Mouse (Mus musculus): Measurements from ENCODE around the gene Cc2d1b. TPM values are rescaled to one million over a fixed set of nuclear protein-coding genes. Genes with fewer than 3 reads are reported as not detected.

Gene Cc2d1b
- polyA plus RNA-seq, 1 experiment from 2014 or later = 19.3 TPM

DNA sequence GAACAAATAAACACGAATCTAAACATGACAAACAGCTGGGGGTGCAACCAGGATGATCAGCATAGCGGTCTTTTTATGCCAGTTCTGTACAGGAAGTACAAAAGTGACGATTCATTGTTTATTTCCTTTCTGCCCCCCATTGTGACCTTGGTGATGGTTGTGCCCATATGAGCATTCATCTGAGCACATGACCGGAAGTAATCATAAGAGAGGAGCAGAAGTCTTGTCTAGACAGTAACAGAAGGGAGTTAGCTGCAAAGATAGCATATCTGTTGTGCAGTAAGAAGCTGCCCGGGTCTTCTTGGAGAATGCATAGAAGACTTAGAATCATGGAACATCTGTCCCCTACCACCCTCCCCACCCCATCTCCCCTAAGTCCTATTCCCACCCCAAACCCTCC, 19.0 kb downstream of the Cc2d1b start:
- no peak overlapping the region for H3K4me2 ChIP-seq
- WGBS = 65% methylated on average over 5 of the region's 5 CpGs
- peaks cover 62% of the 10 kb centered on the region for H3K36me3 ChIP-seq
- no peak overlapping the region for H3K4me3 ChIP-seq
- H3K4me1 ChIP-seq (replicated peaks) = no peaks in the 10 kb centered on the region
- no peaks in the 10 kb centered on the region for H3K27me3 ChIP-seq (replicated peaks)
- no peak overlapping the region for H3K27ac ChIP-seq (ENCODE audit: poor library complexity, severe bottlenecking)
- no peak for ATAC-seq (ENCODE audit: insufficient number of reproducible peaks, low FRiP score)
- no peaks in the 10 kb centered on the region for H3K9me3 ChIP-seq (replicated peaks)
- H3K9ac ChIP-seq = no peak overlapping the region

DNA sequence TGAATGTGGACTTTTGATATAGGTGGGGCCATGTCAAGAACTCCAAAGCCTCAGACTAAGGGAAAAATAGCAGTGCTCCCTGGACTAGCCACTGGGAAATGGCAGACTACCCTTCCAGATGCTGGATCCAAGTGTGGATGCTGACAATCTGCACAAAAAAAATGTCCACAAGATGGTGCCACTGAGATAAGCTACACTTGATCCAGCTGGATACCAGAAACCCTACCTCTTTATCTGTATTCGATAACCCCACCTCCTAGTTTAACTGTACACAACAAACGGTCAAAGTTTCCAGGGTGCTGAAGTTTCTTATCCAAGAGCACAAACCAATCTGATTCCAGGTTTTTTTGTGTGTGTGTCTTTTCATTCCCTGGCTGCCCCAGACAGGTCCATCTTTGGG, 44.7 kb downstream of the Cc2d1b start:
- H3K27ac ChIP-seq (ENCODE audit: poor library complexity, severe bottlenecking) = no peak overlapping the region
- no peak overlapping the region for H3K9ac ChIP-seq
- no peaks in the 10 kb centered on the region for H3K27me3 ChIP-seq (replicated peaks)
- 60% methylated on average over 2 of the region's 2 CpGs for WGBS
- H3K4me3 ChIP-seq = no peak overlapping the region
- ATAC-seq (ENCODE audit: insufficient number of reproducible peaks, low FRiP score) = no peak
- H3K9me3 ChIP-seq (replicated peaks) = no peaks in the 10 kb centered on the region
- H3K4me1 ChIP-seq (replicated peaks) = no peaks in the 10 kb centered on the region
- H3K4me2 ChIP-seq = no peak overlapping the region
- H3K36me3 ChIP-seq = peaks cover 8% of the 10 kb centered on the region

Other genes starting within 250 kb of the Cc2d1b start
- gene Shisal2a, start 236.6 kb upstream of the Cc2d1b start, polyA plus RNA-seq (2016; fragmentation: Nextera tagmentation; extraction: Ambion mirVana) = 1.1 and 1.4 TPM in 2 replicates
- gene Gpx7, start 213.0 kb upstream of the Cc2d1b start, polyA plus RNA-seq (2016; fragmentation: Nextera tagmentation; extraction: Ambion mirVana) = 66.1 and 67.6 TPM in 2 replicates
- gene Tut4, start 160.5 kb upstream of the Cc2d1b start, polyA plus RNA-seq (2016; fragmentation: Nextera tagmentation; extraction: Ambion mirVana) = 54.4 and 61.2 TPM in 2 replicates
- gene Prpf38a, start 40.6 kb upstream of the Cc2d1b start, polyA plus RNA-seq (2016; fragmentation: Nextera tagmentation; extraction: Ambion mirVana) = 58.3 and 61.2 TPM in 2 replicates
- 6.2 and 7.2 TPM in 2 replicates for gene Orc1, start 40.5 kb upstream of the Cc2d1b start, polyA plus RNA-seq (2016; fragmentation: Nextera tagmentation; extraction: Ambion mirVana)
- 1.1 and 1.9 TPM in 2 replicates for gene 3110021N24Rik, start 99.7 kb downstream of the Cc2d1b start, polyA plus RNA-seq (2016; fragmentation: Nextera tagmentation; extraction: Ambion mirVana)
- gene Zfyve9, start 160.9 kb downstream of the Cc2d1b start, polyA plus RNA-seq (2016; fragmentation: Nextera tagmentation; extraction: Ambion mirVana) = 3.6 TPM in 2 replicates
- 182 and 186 TPM in 2 replicates for gene Btf3l4, start 213.7 kb downstream of the Cc2d1b start, polyA plus RNA-seq (2016; fragmentation: Nextera tagmentation; extraction: Ambion mirVana)
- gene Txndc12, start 214.7 kb downstream of the Cc2d1b start, polyA plus RNA-seq (2016; fragmentation: Nextera tagmentation; extraction: Ambion mirVana) = 138 and 141 TPM in 2 replicates
- 25.9 and 30.8 TPM in 2 replicates for gene Kti12, start 227.8 kb downstream of the Cc2d1b start, polyA plus RNA-seq (2016; fragmentation: Nextera tagmentation; extraction: Ambion mirVana)
- 1.7 and 2.0 TPM in 2 replicates for gene A730015C16Rik, start 228.7 kb downstream of the Cc2d1b start, polyA plus RNA-seq (2016; fragmentation: Nextera tagmentation; extraction: Ambion mirVana)

Data from heart, embryonic 12.5 days (tissue).